Mouse (Mus musculus) hindbrain, embryonic 16.5 days (tissue): ENCODE results near the gene Pbx2. TPM values are rescaled to one million over a fixed set of nuclear protein-coding genes. Genes with fewer than 3 reads are reported as not detected.

Experiments
- ATAC-seq: fragments of 200-750 bp; cut with Nextera tagmentation; 2 replicates; pipeline ENCODE4 v1.8.0; 2017; ENCODE audit warnings: moderate TSS enrichment, moderate library complexity
- H3K27ac ChIP-seq: fragments of 300-500 bp; sonication (generic); 2 replicates; pipeline ENCODE4 v1.5.1; 2014; ENCODE audit warnings: low read depth, mild to moderate bottlenecking, control low read depth, low read length, moderate library complexity
- H3K27me3 ChIP-seq: fragments of 300-500 bp; sonication (generic); replicated peaks from 2 replicates; pipeline ENCODE4 v1.6.1; 2014; ENCODE audit warnings: low read length; ENCODE audit not compliant: control insufficient read depth, insufficient read depth
- H3K36me3 ChIP-seq: fragments of 300-500 bp; sonication (generic); 2 replicates; pipeline ENCODE4 v1.6.1; 2014; ENCODE audit warnings: mild to moderate bottlenecking, low read length, moderate library complexity, mixed read lengths; ENCODE audit not compliant: control insufficient read depth, insufficient read depth
- H3K4me1 ChIP-seq: fragments of 300-500 bp; sonication (generic); 2 replicates; pipeline ENCODE4 v1.6.1; 2014; ENCODE audit warnings: low read depth, low read length; ENCODE audit not compliant: control insufficient read depth, insufficient read depth
- H3K4me2 ChIP-seq: fragments of 300-500 bp; sonication (generic); 2 replicates; pipeline ENCODE4 v1.6.1; 2014; ENCODE audit warnings: mild to moderate bottlenecking, low read length, control low read depth, moderate library complexity
- H3K4me3 ChIP-seq: fragments of 300-500 bp; sonication (generic); 2 replicates; pipeline ENCODE4 v1.5.1; 2014; ENCODE audit warnings: mild to moderate bottlenecking, low read length, control low read depth, moderate library complexity
- H3K9ac ChIP-seq: fragments of 300-500 bp; sonication (generic); 2 replicates; pipeline ENCODE4 v1.6.1; 2014; ENCODE audit warnings: low read depth, mild to moderate bottlenecking, control low read depth, low read length, moderate library complexity
- H3K9me3 ChIP-seq: fragments of 300-500 bp; sonication (generic); 2 replicates; pipeline ENCODE4 v1.6.1; 2014; ENCODE audit warnings: mild to moderate bottlenecking, low read length, moderate library complexity; ENCODE audit not compliant: control insufficient read depth
- WGBS: fragments of 180-500 bp; shearing (Covaris S2); extraction: QIAGEN DNeasy Blood & Tissue Kit; methylation state at CpG from one replicate; pipeline ENCODE4 v1.1.7; 2014; 5-methylcytosine and 5-hydroxymethylcytosine counted together
- polyA plus RNA-seq: library from polyadenylated mRNA; unstranded; fragments of >200 nt; fragmentation: Nextera tagmentation; extraction: Ambion mirVana; gene quantifications from 2 replicates; pipeline ENCODE4 v1.2.1, GENCODE M21; 2015

Pbx2 gene
- polyA plus RNA-seq, 1 experiment from 2014 or later: 7.3 TPM

GRCm38 (mm10) chr17:34604061-34604508, 13.0 kb downstream of the Pbx2 start, which contains the start of gene Agpat1:
Gene Agpat1 (plus strand): TSS chr17:34604262.
- Histone ChIP-seq H3K4me3 (peak within 1 kb of the TSS; percentile 65), H3K4me1 (peaks cover 36% of the 10 kb centered on the region), H3K36me3 (peaks cover 7% of the 10 kb centered on the region), H3K9me3 (no peaks in the 10 kb centered on the region), H3K27ac (peak within 1 kb of the TSS; percentile 86), H3K4me2 (peak within 1 kb of the TSS; percentile 91), H3K27me3 (no peaks in the 10 kb centered on the region), H3K9ac (peak within 1 kb of the TSS; percentile 82)
- peak; percentile 90 for ATAC-seq
- WGBS: 0% methylated on average over 33 of the region's 35 CpGs

- Histone ChIP-seq H3K27ac (peak overlapping the region; percentile 86), H3K27me3 (no peaks in the 10 kb centered on the region), H3K4me2 (peak overlapping the region; percentile 91), H3K4me3 (peak overlapping the region; percentile 60), H3K9me3 (no peaks in the 10 kb centered on the region), H3K9ac (peak overlapping the region; percentile 82), H3K36me3 (peaks cover 7% of the 10 kb centered on the region), H3K4me1 (peaks cover 36% of the 10 kb centered on the region)
- 15% methylated on average over 24 of the region's 24 CpGs for WGBS
- no peak for ATAC-seq
Observed at GRCm38 (mm10) chr17:34604511-34605237, 13.6 kb downstream of the Pbx2 start.

- H3K9me3 ChIP-seq: no peaks in the 10 kb centered on the region
- H3K27ac ChIP-seq: peak overlapping the region; percentile 86
- peak overlapping the region; percentile 60 for H3K4me3 ChIP-seq
- peaks cover 6% of the 10 kb centered on the region for H3K36me3 ChIP-seq
- H3K27me3 ChIP-seq: no peaks in the 10 kb centered on the region
- peak overlapping the region; percentile 82 for H3K9ac ChIP-seq
- WGBS: 0% methylated on average over 23 of the region's 30 CpGs
- H3K4me1 ChIP-seq: peaks cover 36% of the 10 kb centered on the region
- H3K4me2 ChIP-seq: peak overlapping the region; percentile 91
- ATAC-seq: peak; percentile 56
Observed at GRCm38 (mm10) chr17:34605609-34606008, 14.5 kb downstream of the Pbx2 start.

GRCm38 (mm10) chr17:34606186-34607039, 15.3 kb downstream of the Pbx2 start:
- ATAC-seq: no peak
- Histone ChIP-seq H3K4me2 (peak overlapping the region; percentile 91), H3K9ac (peak overlapping the region; percentile 82), H3K27me3 (no peaks in the 10 kb centered on the region), H3K4me1 (peaks cover 36% of the 10 kb centered on the region), H3K4me3 (peak overlapping the region; percentile 60), H3K9me3 (no peaks in the 10 kb centered on the region), H3K27ac (peak overlapping the region; percentile 86), H3K36me3 (peaks cover 7% of the 10 kb centered on the region; the same call in 1 of the 2 replicates)
- WGBS: 18% methylated on average over 30 of the region's 32 CpGs

- no peak overlapping the region for H3K4me2 ChIP-seq
- no peaks in the 10 kb centered on the region for H3K27me3 ChIP-seq
- H3K9me3 ChIP-seq: no peaks in the 10 kb centered on the region
- H3K27ac ChIP-seq: no peak overlapping the region
- H3K4me1 ChIP-seq: peaks cover 27% of the 10 kb centered on the region
- H3K36me3 ChIP-seq: peaks cover 20% of the 10 kb centered on the region; the same call in 1 of the 2 replicates
- peak overlapping the region; percentile 16; the same call in 1 of the 2 replicates for H3K9ac ChIP-seq
- WGBS: 85% methylated on average over 7 of the region's 7 CpGs
- no peak overlapping the region for H3K4me3 ChIP-seq
- ATAC-seq: no peak
Observed at GRCm38 (mm10) chr17:34607997-34608396, 16.9 kb downstream of the Pbx2 start.

- Histone ChIP-seq H3K9me3 (no peaks in the 10 kb centered on the region), H3K4me3 (no peak overlapping the region), H3K27ac (no peak overlapping the region), H3K27me3 (no peaks in the 10 kb centered on the region), H3K4me2 (no peak overlapping the region), H3K9ac (no peak overlapping the region), H3K4me1 (peaks cover 18% of the 10 kb centered on the region), H3K36me3 (peaks cover 25% of the 10 kb centered on the region)
- ATAC-seq: no peak
- 91% methylated on average over 8 of the region's 8 CpGs for WGBS
Observed at GRCm38 (mm10) chr17:34611050-34611449, 20.0 kb downstream of the Pbx2 start.

GRCm38 (mm10) chr17:34613054-34613645, 22.1 kb downstream of the Pbx2 start:
- Histone ChIP-seq H3K9me3 (no peaks in the 10 kb centered on the region), H3K27me3 (no peaks in the 10 kb centered on the region), H3K4me2 (no peak overlapping the region), H3K36me3 (peaks cover 25% of the 10 kb centered on the region), H3K9ac (no peak overlapping the region), H3K4me1 (peaks cover 8% of the 10 kb centered on the region), H3K4me3 (no peak overlapping the region), H3K27ac (no peak overlapping the region)
- ATAC-seq: no peak
- WGBS: 90% methylated on average over 11 of the region's 11 CpGs

GRCm38 (mm10) chr17:34613830-34614229, 22.8 kb downstream of the Pbx2 start:
- Histone ChIP-seq H3K4me2 (no peak overlapping the region), H3K9ac (no peak overlapping the region), H3K27me3 (no peaks in the 10 kb centered on the region), H3K4me3 (no peak overlapping the region), H3K4me1 (peaks cover 1% of the 10 kb centered on the region), H3K27ac (no peak overlapping the region), H3K36me3 (peaks cover 25% of the 10 kb centered on the region), H3K9me3 (no peaks in the 10 kb centered on the region)
- ATAC-seq: no peak
- 92% methylated on average over 10 of the region's 10 CpGs for WGBS
